Mouse (Mus musculus): ENCODE measurements around the gene Noxo1. TPM values are rescaled to one million over a fixed set of nuclear protein-coding genes. Genes with fewer than 3 reads are reported as not detected.
A peak's percentile ranks its signal among the peaks of the same experiment; 100 is the strongest.
"Not testable (repeated sequence)": the region's sequence is repeated elsewhere in the genome, so short reads cannot be mapped to it uniquely, and the experiment has no call there.

The Noxo1 gene
- polyA plus RNA-seq, 1 experiment from 2014 or later, result 1.9 TPM

GRCm38 (mm10) chr17:24705821-24706220 lies 9.8 kb downstream of the Noxo1 start:
- Histone ChIP-seq H3K4me2 (peak overlapping the region; percentile 81; the same call in 1 of the 2 replicates), H3K27ac (replicated peaks) (no peak overlapping the region), H3K27me3 (replicated peaks) (no peaks in the 10 kb centered on the region), H3K4me3 (replicated peaks) (no peak overlapping the region), H3K9ac (replicated peaks) (no peak overlapping the region), H3K36me3 (peaks cover 44% of the 10 kb centered on the region), H3K9me3 (replicated peaks) (no peaks in the 10 kb centered on the region), H3K4me1 (peaks cover 21% of the 10 kb centered on the region)
- no peak for ATAC-seq (ENCODE audit: low FRiP score)
- WGBS, result 94% methylated on average over 3 of the region's 3 CpGs

- peaks cover 30% of the 10 kb centered on the region for H3K36me3 ChIP-seq
- peak within 1 kb of the TSS; percentile 78 for H3K9ac ChIP-seq (replicated peaks)
- H3K4me2 ChIP-seq, result peak within 1 kb of the TSS; percentile 81
- no peaks in the 10 kb centered on the region for H3K27me3 ChIP-seq (replicated peaks)
- peak within 1 kb of the TSS; percentile 77 for H3K4me3 ChIP-seq (replicated peaks)
- ATAC-seq (ENCODE audit: low FRiP score), result peak; percentile 92
- peak within 1 kb of the TSS; percentile 83 for H3K27ac ChIP-seq (replicated peaks)
- WGBS, result 4% methylated on average over 32 of the region's 32 CpGs
- H3K9me3 ChIP-seq (replicated peaks), result no peaks in the 10 kb centered on the region
- peaks cover 21% of the 10 kb centered on the region for H3K4me1 ChIP-seq
Measured at GRCm38 (mm10) chr17:24706982-24707800, 11.2 kb downstream of the Noxo1 start, which contains the start of gene Tbl3. Gene Tbl3, minus strand, starts transcription at chr17:24707660.

GRCm38 (mm10) chr17:24707801-24708425 lies 11.9 kb downstream of the Noxo1 start:
- H3K27me3 ChIP-seq (replicated peaks), result no peaks in the 10 kb centered on the region
- no peak; the same call in 1 of the 2 replicates for ATAC-seq (ENCODE audit: low FRiP score)
- peak overlapping the region; percentile 81 for H3K4me2 ChIP-seq
- peak overlapping the region; percentile 77 for H3K4me3 ChIP-seq (replicated peaks)
- peak overlapping the region; percentile 78 for H3K9ac ChIP-seq (replicated peaks)
- H3K36me3 ChIP-seq, result peaks cover 24% of the 10 kb centered on the region
- WGBS, result 5% methylated on average over 24 of the region's 24 CpGs
- H3K9me3 ChIP-seq (replicated peaks), result no peaks in the 10 kb centered on the region
- peaks cover 21% of the 10 kb centered on the region for H3K4me1 ChIP-seq
- H3K27ac ChIP-seq (replicated peaks), result peak overlapping the region; percentile 83

- ATAC-seq (ENCODE audit: low FRiP score), result no peak
- 30% methylated on average over 2 of the region's 2 CpGs for WGBS
- Histone ChIP-seq H3K4me1 (peaks cover 21% of the 10 kb centered on the region), H3K9ac (replicated peaks) (no peak overlapping the region), H3K27ac (replicated peaks) (no peak overlapping the region), H3K36me3 (peaks cover 20% of the 10 kb centered on the region), H3K4me2 (no peak overlapping the region), H3K27me3 (replicated peaks) (no peaks in the 10 kb centered on the region), H3K9me3 (replicated peaks) (no peaks in the 10 kb centered on the region), H3K4me3 (replicated peaks) (0 out of 2 replicates have a peak overlapping the region, but pooled peaks have one; percentile 77)
Measured at GRCm38 (mm10) chr17:24708646-24709045, 12.6 kb downstream of the Noxo1 start.

GRCm38 (mm10) chr17:24715556-24715955 lies 19.5 kb downstream of the Noxo1 start:
- H3K4me1 ChIP-seq, result peaks cover 7% of the 10 kb centered on the region
- no peaks in the 10 kb centered on the region for H3K9me3 ChIP-seq (replicated peaks)
- WGBS, result 53% methylated on average over 6 of the region's 6 CpGs
- H3K27ac ChIP-seq (replicated peaks), result no peak overlapping the region
- H3K4me3 ChIP-seq (replicated peaks), result no peak overlapping the region
- H3K36me3 ChIP-seq, result peaks cover 9% of the 10 kb centered on the region; the same call in 1 of the 2 replicates
- H3K9ac ChIP-seq (replicated peaks), result no peak overlapping the region
- ATAC-seq (ENCODE audit: low FRiP score), result no peak
- no peak overlapping the region for H3K4me2 ChIP-seq
- H3K27me3 ChIP-seq (replicated peaks), result no peaks in the 10 kb centered on the region

- H3K9me3 ChIP-seq (replicated peaks), result no peaks in the 10 kb centered on the region
- H3K4me1 ChIP-seq, result peaks cover 9% of the 10 kb centered on the region
- WGBS, result 94% methylated on average over 15 of the region's 15 CpGs
- H3K9ac ChIP-seq (replicated peaks), result no peak overlapping the region
- H3K27me3 ChIP-seq (replicated peaks), result no peaks in the 10 kb centered on the region
- peaks cover 9% of the 10 kb centered on the region; the same call in 1 of the 2 replicates for H3K36me3 ChIP-seq
- H3K27ac ChIP-seq (replicated peaks), result no peak overlapping the region
- H3K4me2 ChIP-seq, result no peak overlapping the region
- no peak for ATAC-seq (ENCODE audit: low FRiP score)
- H3K4me3 ChIP-seq (replicated peaks), result no peak overlapping the region
Measured at GRCm38 (mm10) chr17:24716166-24716682, 20.2 kb downstream of the Noxo1 start.

- peak within 1 kb of the TSS; percentile 86 for H3K9ac ChIP-seq (replicated peaks)
- no peak for ATAC-seq (ENCODE audit: low FRiP score)
Measured at GRCm38 (mm10) chr17:24717943-24718342, 21.9 kb downstream of the Noxo1 start, which contains the start of the genes Rnf151 and Rps2. Gene Rnf151, minus strand, starts transcription at chr17:24718063. Gene Rps2, plus strand, starts transcription at chr17:24718116.

GRCm38 (mm10) chr17:24718938-24719337 lies 22.9 kb downstream of the Noxo1 start:
- Histone ChIP-seq H3K4me1 (peaks cover 35% of the 10 kb centered on the region), H3K4me3 (replicated peaks) (peak overlapping the region; percentile 82), H3K4me2 (peak overlapping the region; percentile 60), H3K36me3 (peaks cover 23% of the 10 kb centered on the region), H3K27ac (replicated peaks) (0 out of 2 replicates have a peak overlapping the region, but pooled peaks have one; percentile 87), H3K9ac (replicated peaks) (peak overlapping the region; percentile 86)
- not testable (repeated sequence) for ATAC-seq (ENCODE audit: low FRiP score); H3K9me3 ChIP-seq (replicated peaks); H3K27me3 ChIP-seq (replicated peaks)
- WGBS, result 63% methylated on average over 5 of the region's 5 CpGs

More at GRCm38 (mm10) chr17:24717943-24718342, 21.9 kb downstream of the Noxo1 start, which contains the start of the genes Rnf151 and Rps2:
- Histone ChIP-seq H3K4me1 (peaks cover 27% of the 10 kb centered on the region), H3K27ac (replicated peaks) (no peak within 1 kb of the TSS), H3K4me2 (peak within 1 kb of the TSS; percentile 60), H3K4me3 (replicated peaks) (peak within 1 kb of the TSS; percentile 82), H3K9me3 (replicated peaks) (no peaks in the 10 kb centered on the region), H3K36me3 (peaks cover 23% of the 10 kb centered on the region), H3K27me3 (replicated peaks) (no peaks in the 10 kb centered on the region)
- 80% methylated on average over 4 of the region's 4 CpGs for WGBS

- peak overlapping the region; percentile 60 for H3K4me2 ChIP-seq
- peak; percentile 98 for ATAC-seq (ENCODE audit: low FRiP score)
- under 1% methylated on average over 61 of the region's 61 CpGs for WGBS
- no peaks in the 10 kb centered on the region for H3K9me3 ChIP-seq (replicated peaks)
- H3K9ac ChIP-seq (replicated peaks), result peak overlapping the region; percentile 86
- H3K36me3 ChIP-seq, result peaks cover 23% of the 10 kb centered on the region
- H3K4me3 ChIP-seq (replicated peaks), result peak overlapping the region; percentile 82
- no peaks in the 10 kb centered on the region for H3K27me3 ChIP-seq (replicated peaks)
- peak overlapping the region; percentile 87 for H3K27ac ChIP-seq (replicated peaks)
- H3K4me1 ChIP-seq, result peaks cover 38% of the 10 kb centered on the region
Measured at GRCm38 (mm10) chr17:24719494-24720222, 23.6 kb downstream of the Noxo1 start.

- H3K27me3 ChIP-seq (replicated peaks); H3K9me3 ChIP-seq (replicated peaks); ATAC-seq (ENCODE audit: low FRiP score): not testable (repeated sequence)
- H3K27ac ChIP-seq (replicated peaks), result 0 out of 2 replicates have a peak overlapping the region, but pooled peaks have one; percentile 86
- peak overlapping the region; percentile 53 for H3K9ac ChIP-seq (replicated peaks)
- 0% methylated on average over 11 of the region's 11 CpGs for WGBS
- H3K36me3 ChIP-seq, result peaks cover 23% of the 10 kb centered on the region
- peak overlapping the region; percentile 82 for H3K4me3 ChIP-seq (replicated peaks)
- peak overlapping the region; percentile 56 for H3K4me2 ChIP-seq
- peaks cover 38% of the 10 kb centered on the region for H3K4me1 ChIP-seq
Measured at GRCm38 (mm10) chr17:24720616-24721015, 24.6 kb downstream of the Noxo1 start.
